Mouse (Mus musculus) limb, embryonic 11.5 days (tissue): Measurements from ENCODE around the gene Fbxw7. TPM values are rescaled to one million over a fixed set of nuclear protein-coding genes. Genes with fewer than 3 reads are reported as not detected.

Experiments used
- ATAC-seq: fragments of 200-750 bp; cut with Nextera tagmentation; 2 replicates; pipeline ENCODE4 v1.8.0; 2017; ENCODE audit warnings: low read depth; ENCODE audit not compliant: insufficient number of reproducible peaks, low FRiP score, low TSS enrichment
- DNase-seq: peaks from one replicate; pipeline ENCODE4 v3.0.0-alpha.2; 2015; ENCODE audit warnings: low spot score
- H3K27ac ChIP-seq: fragments of 300-500 bp; sonication (generic); replicated peaks from 2 replicates; pipeline ENCODE4 v1.5.1; 2014; ENCODE audit warnings: low read depth, mild to moderate bottlenecking, low read length
- H3K27me3 ChIP-seq: fragments of 300-500 bp; sonication (generic); 2 replicates; pipeline ENCODE4 v1.6.1; 2014; ENCODE audit warnings: mild to moderate bottlenecking, low read length, mixed read lengths; ENCODE audit not compliant: control insufficient read depth, insufficient read depth
- H3K36me3 ChIP-seq: fragments of 300-500 bp; sonication (generic); 2 replicates; pipeline ENCODE4 v1.6.1; 2014; ENCODE audit warnings: mild to moderate bottlenecking, low read length, moderate library complexity, mixed read lengths; ENCODE audit not compliant: control insufficient read depth, insufficient read depth
- H3K4me1 ChIP-seq: fragments of 300-500 bp; sonication (generic); 2 replicates; pipeline ENCODE4 v1.6.1; 2014; ENCODE audit warnings: low read length, mixed read lengths; ENCODE audit not compliant: control insufficient read depth, insufficient read depth
- H3K4me2 ChIP-seq: fragments of 300-500 bp; sonication (generic); 2 replicates; pipeline ENCODE4 v1.6.1; 2014; ENCODE audit warnings: low read depth, mild to moderate bottlenecking, moderate library complexity; ENCODE audit not compliant: severe bottlenecking
- H3K4me3 ChIP-seq: fragments of 300-500 bp; sonication (generic); 2 replicates; pipeline ENCODE4 v1.5.1; 2014; ENCODE audit warnings: low read depth, low read length
- H3K9ac ChIP-seq: fragments of 300-500 bp; sonication (generic); 2 replicates; pipeline ENCODE4 v1.6.1; 2014; ENCODE audit warnings: mild to moderate bottlenecking, low read length
- H3K9me3 ChIP-seq: fragments of 300-500 bp; sonication (generic); 2 replicates; pipeline ENCODE4 v1.6.1; 2016; ENCODE audit warnings: low read length; ENCODE audit not compliant: control insufficient read depth
- WGBS: fragments of 180-500 bp; shearing (Covaris S2); extraction: QIAGEN DNeasy Blood & Tissue Kit; methylation state at CpG from one replicate; pipeline ENCODE4 v1.1.7; 2014; 5-methylcytosine and 5-hydroxymethylcytosine counted together
- polyA plus RNA-seq: library from polyadenylated mRNA; unstranded; fragments of >200 nt; fragmentation: Nextera tagmentation; extraction: Ambion mirVana; gene quantifications from 2 replicates; pipeline ENCODE4 v1.2.1, GENCODE M21; 2014

The Fbxw7 gene
- polyA plus RNA-seq, 1 experiment from 2014 or later = 8.5 TPM

GRCm38 (mm10) chr3:84917903-84918679 lies 103.0 kb downstream of the Fbxw7 start:
- 86% methylated on average over 9 of the region's 9 CpGs for WGBS
- H3K4me1 ChIP-seq = no peaks in the 10 kb centered on the region

GRCm38 (mm10) chr3:84921704-84922420 lies 106.8 kb downstream of the Fbxw7 start:
- WGBS = 78% methylated on average over 6 of the region's 6 CpGs
- no peak overlapping the region for H3K27ac ChIP-seq
- no peaks in the 10 kb centered on the region for H3K27me3 ChIP-seq
- DNase-seq (no peak), ATAC-seq (no peak)
- no peaks in the 10 kb centered on the region for H3K9me3 ChIP-seq
- no peak overlapping the region for H3K4me2 ChIP-seq
- H3K4me3 ChIP-seq = no peak overlapping the region
- H3K9ac ChIP-seq = no peak overlapping the region
- H3K36me3 ChIP-seq = no peaks in the 10 kb centered on the region
- H3K4me1 ChIP-seq = no peaks in the 10 kb centered on the region

More at GRCm38 (mm10) chr3:84917903-84918679, 103.0 kb downstream of the Fbxw7 start:
- H3K4me3 ChIP-seq = no peak overlapping the region
- no peak overlapping the region for H3K4me2 ChIP-seq
- no peak overlapping the region for H3K9ac ChIP-seq
- H3K9me3 ChIP-seq = no peaks in the 10 kb centered on the region
- no peak for ATAC-seq
- no peak for DNase-seq
- H3K36me3 ChIP-seq = no peaks in the 10 kb centered on the region
- H3K27me3 ChIP-seq = no peaks in the 10 kb centered on the region
- no peak overlapping the region for H3K27ac ChIP-seq

- WGBS = 83% methylated on average over 1 of the region's 1 CpGs
- Histone ChIP-seq H3K9me3 (no peaks in the 10 kb centered on the region), H3K4me2 (no peak overlapping the region), H3K36me3 (no peaks in the 10 kb centered on the region), H3K27ac (no peak overlapping the region), H3K4me1 (no peaks in the 10 kb centered on the region), H3K9ac (no peak overlapping the region), H3K4me3 (no peak overlapping the region), H3K27me3 (no peaks in the 10 kb centered on the region)
- ATAC-seq (no peak), DNase-seq (no peak)
Measured at GRCm38 (mm10) chr3:84923256-84923655, 108.2 kb downstream of the Fbxw7 start.

- H3K4me2 ChIP-seq = no peak overlapping the region
- 91% methylated on average over 1 of the region's 1 CpGs for WGBS
- ATAC-seq = no peak
Measured at GRCm38 (mm10) chr3:84923670-84924069, 108.6 kb downstream of the Fbxw7 start.

GRCm38 (mm10) chr3:84925229-84925628 lies 110.2 kb downstream of the Fbxw7 start:
- Histone ChIP-seq H3K4me1 (no peaks in the 10 kb centered on the region), H3K4me2 (no peak overlapping the region), H3K27ac (no peak overlapping the region), H3K27me3 (no peaks in the 10 kb centered on the region), H3K36me3 (no peaks in the 10 kb centered on the region), H3K4me3 (no peak overlapping the region), H3K9me3 (no peaks in the 10 kb centered on the region), H3K9ac (no peak overlapping the region)
- DNase-seq (no peak), ATAC-seq (no peak)
- 82% methylated on average over 4 of the region's 4 CpGs for WGBS

More at GRCm38 (mm10) chr3:84923670-84924069, 108.6 kb downstream of the Fbxw7 start:
- H3K36me3 ChIP-seq = no peaks in the 10 kb centered on the region
- no peak overlapping the region for H3K9ac ChIP-seq
- DNase-seq = no peak
- no peak overlapping the region for H3K27ac ChIP-seq
- no peak overlapping the region for H3K4me3 ChIP-seq
- H3K27me3 ChIP-seq = no peaks in the 10 kb centered on the region
- no peaks in the 10 kb centered on the region for H3K4me1 ChIP-seq
- H3K9me3 ChIP-seq = no peaks in the 10 kb centered on the region

GRCm38 (mm10) chr3:84926140-84926539 lies 111.1 kb downstream of the Fbxw7 start:
- ATAC-seq = no peak
- WGBS = 89% methylated on average over 5 of the region's 5 CpGs
- no peak overlapping the region for H3K27ac ChIP-seq

GRCm38 (mm10) chr3:84927168-84927794 lies 112.2 kb downstream of the Fbxw7 start:
- 89% methylated on average over 8 of the region's 8 CpGs for WGBS
- H3K4me1 ChIP-seq = no peaks in the 10 kb centered on the region
- no peak overlapping the region for H3K4me2 ChIP-seq
- no peak overlapping the region for H3K9ac ChIP-seq
- no peak for DNase-seq
- H3K27ac ChIP-seq = no peak overlapping the region
- no peaks in the 10 kb centered on the region for H3K9me3 ChIP-seq
- no peaks in the 10 kb centered on the region for H3K36me3 ChIP-seq
- H3K4me3 ChIP-seq = no peak overlapping the region
- no peaks in the 10 kb centered on the region for H3K27me3 ChIP-seq
- ATAC-seq = no peak

More at GRCm38 (mm10) chr3:84926140-84926539, 111.1 kb downstream of the Fbxw7 start:
- Histone ChIP-seq H3K4me3 (no peak overlapping the region), H3K9me3 (no peaks in the 10 kb centered on the region), H3K9ac (no peak overlapping the region), H3K36me3 (no peaks in the 10 kb centered on the region), H3K27me3 (no peaks in the 10 kb centered on the region), H3K4me2 (no peak overlapping the region), H3K4me1 (no peaks in the 10 kb centered on the region)
- DNase-seq = no peak

- DNase-seq = no peak
Measured at GRCm38 (mm10) chr3:84927901-84928300, 112.8 kb downstream of the Fbxw7 start.

More at GRCm38 (mm10) chr3:84927901-84928300, 112.8 kb downstream of the Fbxw7 start:
- H3K9me3 ChIP-seq = no peaks in the 10 kb centered on the region
- H3K27ac ChIP-seq = no peak overlapping the region
- no peaks in the 10 kb centered on the region for H3K36me3 ChIP-seq
- WGBS = 98% methylated on average over 2 of the region's 2 CpGs
- ATAC-seq = no peak
- no peak overlapping the region for H3K4me2 ChIP-seq
- H3K9ac ChIP-seq = no peak overlapping the region
- H3K27me3 ChIP-seq = no peaks in the 10 kb centered on the region
- H3K4me1 ChIP-seq = no peaks in the 10 kb centered on the region
- no peak overlapping the region for H3K4me3 ChIP-seq
